Mouse (Mus musculus) layer of hippocampus, adult 2 months (tissue): ENCODE results near the gene Skap1. TPM values are rescaled to one million over a fixed set of nuclear protein-coding genes. Genes with fewer than 3 reads are reported as not detected.

Source experiments
- DNase-seq, 2 experiments: peaks; one replicate each; pipeline ENCODE4 v3.0.0; 2022; ENCODE audit warnings: low spot score in 2 of 2
- H3K27ac ChIP-seq: fragments of 200-600 bp; 2 replicates; pipeline ENCODE4 v1.8.1; 2022
- H3K4me3 ChIP-seq: fragments of 200-600 bp; 2 replicates; pipeline ENCODE4 v1.8.1; 2022; ENCODE audit warnings: mild to moderate bottlenecking
- CTCF ChIP-seq: fragments of 200-600 bp; conservative IDR thresholded peaks from 2 replicates; pipeline ENCODE4 v1.8.1; 2022; ENCODE audit warnings: antibody characterized with exemption, mild to moderate bottlenecking, moderate library complexity
- total RNA-seq, 2 experiments: library from RNA; stranded (reverse); gene quantifications; 2 replicates each; pipeline ENCODE4 v1.2.3; 2021

The Skap1 gene
- total RNA-seq, 2 experiments from 2014 or later, result 1.0 to 1.2 TPM

DNA sequence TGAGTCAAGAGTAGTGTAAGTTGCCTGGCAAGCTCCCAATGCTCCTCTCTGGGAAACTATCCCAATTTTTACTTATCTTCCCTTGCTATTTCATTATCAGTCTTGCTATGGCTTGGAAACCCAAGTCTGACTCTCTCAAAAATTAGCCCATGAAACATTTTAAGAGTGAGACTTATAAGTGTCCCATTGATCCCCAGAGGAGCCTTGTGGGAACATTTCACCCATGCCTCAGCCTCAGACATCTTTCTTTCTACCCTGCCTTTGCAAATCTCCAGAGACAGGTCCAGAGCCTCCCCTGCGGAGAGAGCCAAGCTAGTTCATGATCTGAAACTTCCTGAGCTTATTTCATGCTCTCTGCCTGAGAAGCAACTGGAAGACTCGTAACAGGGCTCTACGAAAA, 167.1 kb downstream of the Skap1 start:
- H3K4me3 ChIP-seq, result no peak overlapping the region
- no peak for DNase-seq
- no peak overlapping the region for H3K27ac ChIP-seq
- no peak for TF ChIP-seq CTCF

DNA sequence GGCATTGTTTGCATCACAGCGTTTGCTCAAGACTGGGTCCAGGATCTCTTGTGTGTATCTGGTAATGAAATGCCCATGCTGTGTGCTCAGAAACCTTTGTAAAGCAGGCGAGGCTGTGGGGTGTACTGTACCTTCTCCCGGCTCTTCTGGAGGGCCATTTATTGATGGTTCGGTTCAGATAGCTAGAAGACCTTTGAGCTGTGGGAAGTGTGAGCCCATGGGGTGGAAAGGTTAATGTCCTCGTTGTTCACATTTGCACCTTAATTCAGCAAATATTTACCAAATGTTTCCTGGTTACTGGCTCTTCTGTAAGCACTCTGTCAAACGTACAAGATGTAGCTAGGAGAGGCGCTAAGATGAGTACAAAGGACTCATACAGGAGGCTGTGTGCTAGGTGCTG, 173.5 kb downstream of the Skap1 start:
- DNase-seq, result no peak
- no peak for TF ChIP-seq CTCF
- Histone ChIP-seq H3K4me3 (no peak overlapping the region), H3K27ac (no peak overlapping the region)

DNA sequence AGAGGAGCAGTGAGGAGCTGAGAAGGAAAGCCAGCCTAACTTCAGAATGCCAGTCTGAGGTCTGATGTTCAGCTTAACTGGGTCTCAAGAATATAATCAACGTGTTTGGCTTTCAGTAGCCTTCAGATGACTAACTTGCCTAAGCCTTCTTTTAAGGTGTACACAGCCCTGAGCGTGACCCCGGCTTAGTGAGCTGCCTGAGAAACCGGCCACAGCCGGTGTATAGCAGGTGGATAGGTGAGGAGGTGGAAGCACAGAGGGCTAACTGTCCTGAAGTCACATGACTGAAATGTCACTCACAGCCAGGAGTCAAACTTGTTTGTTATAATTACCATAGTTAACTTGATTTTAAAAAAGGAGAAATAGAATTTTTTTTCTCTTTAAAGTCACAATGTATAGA, 175.4 kb downstream of the Skap1 start:
- Histone ChIP-seq H3K4me3 (no peak overlapping the region), H3K27ac (no peak overlapping the region)
- TF ChIP-seq CTCF, result no peak
- no peak for DNase-seq

DNA sequence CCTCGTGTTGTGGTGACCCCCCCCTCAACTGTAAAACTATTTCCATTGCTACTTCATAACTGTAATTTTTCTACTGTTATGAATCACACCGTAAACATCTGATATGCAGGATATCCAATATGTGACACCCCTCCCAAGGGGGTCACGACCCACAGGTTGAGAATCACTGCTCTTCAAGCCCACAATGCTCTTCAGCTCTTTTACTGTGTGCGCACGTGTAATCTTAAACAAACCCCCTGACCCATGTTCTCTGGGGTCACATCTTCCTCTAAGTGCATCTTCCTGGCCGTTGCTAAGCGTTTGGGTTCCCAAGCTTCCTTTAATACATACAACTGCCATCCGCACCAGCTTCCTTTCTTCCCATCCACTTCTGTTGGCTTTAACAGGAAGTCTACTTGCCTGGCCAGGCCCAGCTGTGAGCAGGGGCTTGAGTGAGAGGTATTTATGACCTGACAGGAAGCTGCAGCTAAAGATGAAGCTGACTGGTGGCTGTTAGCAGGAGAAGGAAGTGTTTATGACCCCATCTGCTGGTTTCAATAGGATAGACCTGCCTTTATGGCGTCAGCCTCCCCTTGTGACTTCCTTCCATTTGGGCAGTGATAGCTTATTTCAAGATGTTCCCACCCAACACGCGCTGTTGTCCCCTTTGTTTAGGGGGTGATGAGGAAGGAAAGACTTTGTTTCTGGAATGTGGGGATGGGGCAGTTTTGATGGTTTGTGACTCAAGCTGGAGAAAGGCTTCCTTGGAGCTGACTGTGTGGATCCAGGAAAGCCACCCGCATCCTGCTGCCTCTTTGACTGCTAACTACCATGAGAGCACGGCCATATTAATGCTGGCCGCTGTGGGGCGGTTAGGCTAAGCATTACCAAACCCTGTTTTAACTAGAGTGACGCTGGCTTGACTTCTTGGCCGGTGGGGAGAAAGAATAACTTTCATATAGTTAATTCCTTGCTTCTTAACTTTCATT, 178.1 kb downstream of the Skap1 start:
- Histone ChIP-seq H3K4me3 (no peak overlapping the region), H3K27ac (no peak overlapping the region)
- no peak for DNase-seq
- TF ChIP-seq CTCF, result no peak

DNA sequence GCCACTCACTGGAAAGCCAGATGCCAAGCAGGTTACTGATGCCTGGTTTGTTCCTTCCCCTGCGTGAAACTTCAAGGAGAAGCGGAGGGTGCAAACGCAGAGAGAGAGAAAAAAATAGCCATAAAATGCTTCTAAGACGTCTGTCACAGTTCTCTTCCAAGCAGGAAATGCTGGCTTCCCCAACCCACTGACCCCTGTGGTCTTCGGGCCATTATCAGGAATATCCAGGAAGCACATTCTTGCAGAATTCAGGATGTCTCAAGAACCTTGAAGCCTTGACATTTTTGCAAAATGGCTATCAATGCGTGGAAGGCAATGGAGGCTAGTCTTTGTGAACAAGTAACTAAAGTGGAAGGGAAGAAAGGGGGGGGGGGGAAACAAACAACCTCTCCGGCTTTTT, 180.6 kb downstream of the Skap1 start:
- H3K4me3 ChIP-seq, result no peak overlapping the region
- TF ChIP-seq CTCF, result no peak
- no peak overlapping the region for H3K27ac ChIP-seq
- DNase-seq, result no peak

DNA sequence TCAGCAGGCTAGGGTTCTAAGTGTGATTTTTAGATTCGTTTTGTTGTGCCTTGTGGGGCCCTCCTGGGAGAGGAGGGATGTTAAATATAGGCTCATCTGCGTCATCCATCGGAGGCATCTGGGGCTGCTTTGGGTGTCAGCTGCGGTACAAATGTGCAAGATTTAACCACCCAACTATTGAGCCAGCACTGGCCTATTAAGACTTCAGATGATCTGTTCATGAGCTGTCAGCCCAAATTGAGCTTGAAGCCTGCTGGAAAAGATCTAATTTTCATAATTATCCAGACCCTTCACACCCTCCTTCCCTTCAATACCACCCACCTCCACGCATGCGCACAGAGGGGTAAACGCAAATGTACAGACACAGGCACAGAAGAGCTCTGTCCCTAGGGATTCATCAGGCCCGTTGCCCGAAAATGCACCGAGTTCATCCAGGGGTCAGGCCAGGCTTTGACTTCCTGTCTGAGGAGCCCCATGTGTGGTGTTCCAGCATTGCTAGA, 181.2 kb downstream of the Skap1 start:
- Histone ChIP-seq H3K27ac (no peak overlapping the region), H3K4me3 (no peak overlapping the region)
- no peak for TF ChIP-seq CTCF
- peak; percentile 18 to 35 for DNase-seq

DNA sequence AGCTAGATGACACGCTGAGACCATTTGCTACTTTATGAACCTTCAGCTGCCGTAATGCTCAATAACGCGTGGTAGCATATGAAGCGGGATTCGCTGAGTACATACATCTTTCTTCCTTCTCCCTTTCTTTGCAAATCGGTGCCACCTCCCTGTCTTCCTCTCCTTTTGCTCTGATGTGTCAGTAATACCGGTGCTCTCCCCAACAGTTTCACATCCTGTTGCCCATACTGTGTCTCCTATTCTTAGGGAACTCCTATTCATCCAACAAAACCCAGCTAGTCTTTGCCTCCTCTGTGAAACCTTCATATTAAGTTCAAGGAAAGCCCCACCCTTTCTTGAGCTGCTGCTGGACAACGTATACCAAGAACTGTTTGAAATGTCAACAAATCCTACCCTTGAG, 187.5 kb downstream of the Skap1 start:
- no peak overlapping the region for H3K4me3 ChIP-seq
- H3K27ac ChIP-seq, result no peak overlapping the region
- no peak for TF ChIP-seq CTCF
- no peak for DNase-seq

DNA sequence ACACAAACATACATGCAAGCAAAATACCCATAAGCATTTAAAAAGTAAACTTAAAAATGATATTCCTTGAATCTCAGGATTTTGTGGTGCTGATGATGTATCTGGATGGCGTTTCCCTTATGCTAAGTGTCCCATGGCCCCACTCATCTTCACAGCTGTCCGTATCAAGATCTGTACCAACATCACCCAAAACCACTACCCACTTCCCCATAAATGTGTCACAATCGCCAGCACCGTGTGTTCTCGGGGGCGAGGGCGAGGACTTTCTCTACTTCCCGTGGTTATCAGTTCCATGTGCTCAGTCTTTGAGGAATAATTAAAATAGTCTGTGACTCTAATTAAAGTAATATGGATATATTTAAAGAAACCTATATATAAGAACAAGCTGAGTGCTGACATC, 189.5 kb downstream of the Skap1 start:
- DNase-seq, result no peak
- TF ChIP-seq CTCF, result no peak
- H3K4me3 ChIP-seq, result no peak overlapping the region
- H3K27ac ChIP-seq, result no peak overlapping the region

DNA sequence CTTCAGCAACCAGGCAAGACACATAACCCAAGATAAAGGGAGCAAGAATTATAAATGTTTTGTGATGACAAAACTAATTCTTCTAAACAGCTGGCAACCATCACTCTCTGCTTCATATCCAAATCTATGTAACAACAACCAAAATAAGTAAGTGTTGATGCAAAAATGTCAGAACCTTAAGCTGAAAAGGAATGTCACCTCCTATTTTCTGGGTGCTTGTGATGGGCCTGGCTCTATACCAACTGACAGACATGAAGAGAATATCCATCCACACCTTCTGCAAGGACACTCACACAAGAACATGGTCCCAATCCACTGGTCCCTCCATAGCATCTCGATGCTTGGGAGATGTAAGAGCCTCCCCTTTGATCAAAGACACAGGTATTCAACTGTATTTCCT, 194.0 kb downstream of the Skap1 start:
- no peak overlapping the region for H3K27ac ChIP-seq
- TF ChIP-seq CTCF, result no peak
- no peak for DNase-seq
- no peak overlapping the region for H3K4me3 ChIP-seq

DNA sequence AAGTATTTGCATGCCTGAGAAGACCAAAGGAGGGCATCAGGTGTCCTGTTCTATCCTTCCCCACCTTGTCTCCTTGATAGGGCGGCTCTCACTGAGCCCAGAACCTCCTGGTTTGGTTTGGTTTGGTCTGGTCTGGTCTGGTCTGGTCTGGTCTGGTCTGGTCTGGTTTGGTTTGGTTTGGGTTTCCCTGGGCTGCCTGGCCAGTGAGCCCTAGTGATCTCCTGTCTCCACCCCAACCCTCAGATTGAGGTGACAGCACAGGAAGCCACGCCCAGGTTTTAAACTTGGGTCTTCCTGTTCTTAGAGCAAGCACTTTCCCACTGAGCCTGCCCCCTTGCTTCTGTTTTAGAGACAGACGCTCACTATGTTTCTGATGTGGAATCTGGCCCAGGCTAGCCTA, 202.5 kb downstream of the Skap1 start:
- Histone ChIP-seq H3K27ac (no peak overlapping the region), H3K4me3 (no peak overlapping the region)
- no peak for TF ChIP-seq CTCF
- DNase-seq, result no peak

DNA sequence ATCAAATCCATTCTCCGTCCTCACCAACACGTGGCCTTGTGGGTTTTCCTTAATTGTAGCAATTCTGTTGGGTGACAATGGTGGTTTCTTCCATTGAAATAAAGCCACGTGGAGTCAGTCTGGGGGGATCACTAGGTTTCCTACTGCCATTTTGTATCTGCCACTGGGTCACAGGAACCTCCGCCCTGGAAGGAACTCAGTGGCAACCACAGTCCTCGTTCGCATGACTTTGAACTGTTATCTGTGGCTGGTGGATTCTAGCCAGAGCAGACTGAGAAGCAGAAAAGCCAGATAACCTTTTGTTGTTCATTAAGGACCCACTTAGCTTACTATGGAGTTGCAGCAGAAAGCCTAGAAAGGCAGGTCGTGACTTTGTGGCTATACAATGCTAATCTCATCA, 204.0 kb downstream of the Skap1 start:
- TF ChIP-seq CTCF, result no peak
- Histone ChIP-seq H3K4me3 (no peak overlapping the region), H3K27ac (no peak overlapping the region)
- DNase-seq, result no peak

DNA sequence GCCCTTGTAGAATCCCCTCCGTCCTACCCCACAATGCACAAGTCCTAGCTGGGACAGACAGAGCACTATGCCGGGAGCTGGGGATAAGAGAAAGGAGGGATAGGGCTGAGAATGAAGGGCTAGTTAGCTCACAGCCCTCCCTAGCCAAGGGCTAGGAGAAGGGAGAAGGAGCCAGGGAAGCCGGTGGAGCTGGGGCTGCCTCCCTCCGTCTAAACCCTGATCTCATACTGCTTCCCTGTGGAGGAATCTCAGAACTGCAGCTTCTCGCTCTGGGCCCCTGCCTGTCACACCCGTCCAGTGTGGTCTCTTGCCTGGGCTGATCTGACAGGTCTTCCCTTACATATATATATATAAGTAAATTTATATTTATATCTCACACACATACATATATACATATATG, 209.4 kb downstream of the Skap1 start:
- DNase-seq, result peak; percentile 16 to 51
- Histone ChIP-seq H3K27ac (no peak overlapping the region), H3K4me3 (no peak overlapping the region)
- peak; percentile 77 for TF ChIP-seq CTCF

DNA sequence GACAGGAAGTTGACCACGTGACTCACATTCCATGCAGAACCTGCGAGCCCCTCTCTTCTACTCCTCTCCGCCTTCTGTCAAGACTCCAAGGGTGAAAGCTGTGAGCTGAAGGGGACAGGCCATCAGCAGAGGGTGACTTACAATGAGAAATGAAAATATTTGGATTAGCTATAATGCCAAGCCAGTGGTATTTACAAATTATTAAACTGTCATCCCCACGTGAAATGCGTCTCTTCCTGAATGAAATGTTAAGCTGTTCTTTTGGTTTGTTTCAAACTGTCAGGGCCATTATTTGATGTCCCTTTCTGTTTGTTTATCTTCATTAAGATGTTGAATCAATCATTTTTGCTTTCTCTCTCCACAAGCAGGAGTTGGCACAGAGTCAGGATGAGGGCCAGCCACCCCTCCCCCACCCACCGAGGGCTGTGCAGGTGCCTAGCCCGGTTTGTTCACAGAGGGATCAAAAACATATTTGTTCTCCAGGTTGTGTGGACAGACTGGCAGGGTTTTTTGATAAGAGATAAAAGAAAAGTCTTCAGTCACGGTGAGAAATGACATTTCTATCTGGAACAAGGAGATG, 210.5 kb downstream of the Skap1 start:
- H3K4me3 ChIP-seq, result no peak overlapping the region
- TF ChIP-seq CTCF, result no peak
- H3K27ac ChIP-seq, result no peak overlapping the region
- DNase-seq, result no peak

DNA sequence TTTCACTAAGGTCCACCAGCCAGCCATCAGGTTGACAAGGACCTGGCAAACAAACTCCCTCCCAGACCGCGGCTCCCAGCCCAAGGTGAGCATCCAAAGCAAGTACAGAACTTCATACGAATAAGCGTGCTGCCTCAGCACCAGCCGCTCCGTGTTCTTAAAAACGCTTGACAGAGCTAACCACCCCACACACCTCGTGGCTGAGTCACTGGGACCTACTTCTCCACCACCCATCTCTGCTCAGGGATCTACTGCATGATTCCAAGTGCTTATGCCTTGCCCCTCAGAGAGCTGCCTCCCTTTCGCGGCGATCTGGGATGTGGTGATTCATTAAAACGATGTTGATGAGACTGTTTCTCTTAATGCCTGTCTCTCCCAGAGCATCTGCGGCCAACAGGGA, 213.6 kb downstream of the Skap1 start:
- no peak for DNase-seq
- no peak for TF ChIP-seq CTCF

More for the DNA sequence above, 213.6 kb downstream of the Skap1 start:
- no peak overlapping the region for H3K4me3 ChIP-seq
- H3K27ac ChIP-seq, result no peak overlapping the region
